Mouse (Mus musculus) lung, postnatal 0 days (tissue): ENCODE data around the gene Ell.

Experiments
- CTCF ChIP-seq: IDR thresholded peaks from 2 replicates; pipeline ENCODE4 v1.5.1; 2016; ENCODE audit warnings: antibody characterized with exemption, mild to moderate bottlenecking
- EP300 ChIP-seq: IDR thresholded peaks from 2 replicates; pipeline ENCODE4 v1.6.1; 2016; ENCODE audit warnings: antibody characterized with exemption, mild to moderate bottlenecking, control low read depth

DNA sequence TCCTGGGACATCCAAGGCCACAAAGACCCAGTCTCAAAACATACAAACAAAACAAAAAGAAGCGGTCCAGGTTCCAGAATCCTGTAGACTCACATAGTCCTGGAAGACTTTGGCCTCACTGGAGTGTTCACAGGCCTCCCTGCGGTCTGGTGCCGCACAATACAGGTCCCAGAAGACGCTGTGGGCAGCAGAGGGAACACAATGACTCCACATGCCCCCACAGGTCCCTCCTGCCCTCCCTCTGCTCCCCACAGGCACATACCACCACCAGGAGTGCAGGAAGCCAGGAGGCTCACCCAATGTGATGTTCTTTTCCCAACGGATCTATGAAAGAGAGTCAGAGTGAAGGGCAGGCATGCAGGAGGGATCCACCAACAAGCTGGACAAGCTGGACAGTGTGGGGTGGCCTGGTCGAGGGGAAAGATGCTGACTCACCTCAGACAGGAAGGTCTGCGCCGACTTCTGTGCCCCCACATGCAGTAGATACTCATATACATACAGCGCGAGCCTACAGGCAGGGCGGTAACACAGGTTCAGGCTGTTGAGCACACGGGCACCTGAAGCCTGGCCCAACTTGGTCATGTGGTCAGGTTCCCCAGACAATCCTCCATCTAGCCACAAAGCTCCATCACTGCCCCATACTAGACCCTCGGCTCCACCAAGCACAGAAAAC lies 63.0 kb downstream of the Ell start:
- no peak for TF ChIP-seq CTCF
- TF ChIP-seq EP300 = no peak
